Mouse (Mus musculus) lung, embryonic 15.5 days (tissue): ENCODE measurements around the gene Gm6871. TPM values are rescaled to one million over a fixed set of nuclear protein-coding genes. Genes with fewer than 3 reads are reported as not detected.
"Not testable (repeated sequence)": the region's sequence is repeated elsewhere in the genome, so short reads cannot be mapped to it uniquely, and the experiment has no call there.

Experiments
- ATAC-seq: fragments of 200-750 bp; cut with Nextera tagmentation; 2 replicates; pipeline ENCODE4 v1.8.0; 2017; ENCODE audit warnings: moderate number of reproducible peaks, borderline replicate concordance; ENCODE audit not compliant: low FRiP score, low TSS enrichment; ENCODE audit errors: extremely low read depth
- H3K27ac ChIP-seq: fragments of 300-500 bp; sonication (generic); 2 replicates; pipeline ENCODE4 v1.5.1; 2015; ENCODE audit warnings: moderate library complexity, mild to moderate bottlenecking, inconsistent platforms
- H3K27me3 ChIP-seq: fragments of 300-500 bp; sonication (generic); 2 replicates; pipeline ENCODE4 v1.6.1; 2015; ENCODE audit warnings: inconsistent platforms
- H3K36me3 ChIP-seq: fragments of 300-500 bp; sonication (generic); 2 replicates; pipeline ENCODE4 v1.6.1; 2015; ENCODE audit warnings: inconsistent platforms
- H3K4me1 ChIP-seq: fragments of 300-500 bp; sonication (generic); 2 replicates; pipeline ENCODE4 v1.6.1; 2015; ENCODE audit warnings: inconsistent platforms
- H3K4me2 ChIP-seq: fragments of 300-500 bp; sonication (generic); 2 replicates; pipeline ENCODE4 v1.6.1; 2015; ENCODE audit warnings: inconsistent platforms, mild to moderate bottlenecking, moderate library complexity
- H3K4me3 ChIP-seq: fragments of 300-500 bp; sonication (generic); 2 replicates; pipeline ENCODE4 v1.5.1; 2015; ENCODE audit warnings: mild to moderate bottlenecking, inconsistent platforms
- H3K9ac ChIP-seq: fragments of 300-500 bp; sonication (generic); 2 replicates; pipeline ENCODE4 v1.6.1; 2015; ENCODE audit warnings: inconsistent platforms
- H3K9me3 ChIP-seq: fragments of 300-500 bp; sonication (generic); 2 replicates; pipeline ENCODE4 v1.6.1; 2016; ENCODE audit warnings: inconsistent platforms
- WGBS: fragments of 180-500 bp; shearing (Covaris S2); methylation state at CpG from one replicate; pipeline ENCODE4 v1.1.7; 2015; 5-methylcytosine and 5-hydroxymethylcytosine counted together
- polyA plus RNA-seq: library from polyadenylated mRNA; unstranded; fragments of >200 nt; fragmentation: Nextera tagmentation; extraction: Ambion mirVana; gene quantifications from 2 replicates; pipeline ENCODE4 v1.2.1, GENCODE M21; 2015

Gene Gm6871
- not detected in 2 replicates for polyA plus RNA-seq

- not testable (repeated sequence) for H3K4me2 ChIP-seq, H3K9ac ChIP-seq, H3K27me3 ChIP-seq, H3K9me3 ChIP-seq, H3K27ac ChIP-seq, H3K4me3 ChIP-seq, ATAC-seq, H3K4me1 ChIP-seq, H3K36me3 ChIP-seq
- 80% methylated on average over 6 of the region's 6 CpGs for WGBS
Measured at GRCm38 (mm10) chr7:41573562-41573961, at the start of gene Gm6871. Gene Gm6871 (minus strand): TSS chr7:41573662.

- not testable (repeated sequence) for H3K4me3 ChIP-seq, H3K27me3 ChIP-seq, H3K4me1 ChIP-seq, H3K9me3 ChIP-seq, H3K4me2 ChIP-seq, H3K9ac ChIP-seq, H3K27ac ChIP-seq, ATAC-seq
- peaks cover 40% of the 10 kb centered on the region for H3K36me3 ChIP-seq
- 90% methylated on average over 1 of the region's 1 CpGs for WGBS
Measured at GRCm38 (mm10) chr7:41616241-41616640, 42.8 kb upstream of the Gm6871 start.

- no peak overlapping the region for H3K4me3 ChIP-seq
- H3K36me3 ChIP-seq: peaks cover 36% of the 10 kb centered on the region
- WGBS: 81% methylated on average over 3 of the region's 3 CpGs
- H3K27me3 ChIP-seq: no peaks in the 10 kb centered on the region
- H3K27ac ChIP-seq: no peak overlapping the region
- H3K4me1 ChIP-seq: no peaks in the 10 kb centered on the region
- no peak overlapping the region for H3K4me2 ChIP-seq
- no peaks in the 10 kb centered on the region for H3K9me3 ChIP-seq
- H3K9ac ChIP-seq: no peak overlapping the region
- no peak for ATAC-seq
Measured at GRCm38 (mm10) chr7:41611654-41612053, 38.2 kb upstream of the Gm6871 start.

- no peak overlapping the region for H3K27ac ChIP-seq
- no peak; the same call in 1 of the 2 replicates for ATAC-seq
- WGBS: 14% methylated on average over 3 of the region's 3 CpGs
Measured at GRCm38 (mm10) chr7:41599932-41600548, 26.6 kb upstream of the Gm6871 start.

GRCm38 (mm10) chr7:41599034-41599813, 25.8 kb upstream of the Gm6871 start, which contains the start of gene 2610021A01Rik:
Gene 2610021A01Rik (plus strand): TSS chr7:41599230.
- ATAC-seq: peak; percentile 97
- Histone ChIP-seq H3K9me3 (no peaks in the 10 kb centered on the region), H3K36me3 (no peaks in the 10 kb centered on the region), H3K9ac (peak within 1 kb of the TSS; percentile 54), H3K4me3 (peak within 1 kb of the TSS; percentile 72), H3K27ac (peak within 1 kb of the TSS; percentile 44), H3K4me1 (peaks cover 5% of the 10 kb centered on the region; the same call in 1 of the 2 replicates), H3K4me2 (peak within 1 kb of the TSS; percentile 71), H3K27me3 (no peaks in the 10 kb centered on the region)
- under 1% methylated on average over 41 of the region's 41 CpGs for WGBS

More at GRCm38 (mm10) chr7:41599932-41600548, 26.6 kb upstream of the Gm6871 start:
- Histone ChIP-seq H3K36me3 (no peaks in the 10 kb centered on the region), H3K4me1 (peaks cover 5% of the 10 kb centered on the region; the same call in 1 of the 2 replicates), H3K9ac (peak overlapping the region; percentile 54), H3K4me2 (peak overlapping the region; percentile 71), H3K9me3 (no peaks in the 10 kb centered on the region), H3K4me3 (peak overlapping the region; percentile 72), H3K27me3 (no peaks in the 10 kb centered on the region)

GRCm38 (mm10) chr7:41598615-41599014, 25.2 kb upstream of the Gm6871 start:
- H3K9ac ChIP-seq: peak overlapping the region; percentile 54; the same call in 1 of the 2 replicates
- ATAC-seq: no peak
- peak overlapping the region; percentile 72 for H3K4me3 ChIP-seq
- no peaks in the 10 kb centered on the region for H3K36me3 ChIP-seq
- no peaks in the 10 kb centered on the region for H3K9me3 ChIP-seq
- H3K4me1 ChIP-seq: peaks cover 5% of the 10 kb centered on the region; the same call in 1 of the 2 replicates
- WGBS: 49% methylated on average over 5 of the region's 5 CpGs
- peak overlapping the region; percentile 44 for H3K27ac ChIP-seq
- H3K27me3 ChIP-seq: no peaks in the 10 kb centered on the region
- H3K4me2 ChIP-seq: peak overlapping the region; percentile 71

- not testable (repeated sequence) for H3K9me3 ChIP-seq, H3K27ac ChIP-seq, H3K4me1 ChIP-seq, H3K4me2 ChIP-seq, H3K36me3 ChIP-seq, ATAC-seq, H3K27me3 ChIP-seq, H3K9ac ChIP-seq, H3K4me3 ChIP-seq
Measured at GRCm38 (mm10) chr7:41587831-41588230, 14.4 kb upstream of the Gm6871 start.

- Histone ChIP-seq H3K9ac (no peak overlapping the region), H3K9me3 (no peaks in the 10 kb centered on the region), H3K4me2 (no peak overlapping the region), H3K27me3 (no peaks in the 10 kb centered on the region), H3K36me3 (no peaks in the 10 kb centered on the region), H3K4me3 (no peak overlapping the region), H3K27ac (no peak overlapping the region), H3K4me1 (no peaks in the 10 kb centered on the region)
- no peak for ATAC-seq
Measured at GRCm38 (mm10) chr7:41582028-41582427, 8.6 kb upstream of the Gm6871 start.

GRCm38 (mm10) chr7:41577956-41578355, 4.5 kb upstream of the Gm6871 start:
- Histone ChIP-seq H3K9me3 (no peaks in the 10 kb centered on the region), H3K4me3 (no peak overlapping the region), H3K36me3 (no peaks in the 10 kb centered on the region), H3K4me2 (no peak overlapping the region), H3K4me1 (no peaks in the 10 kb centered on the region), H3K27ac (no peak overlapping the region), H3K9ac (no peak overlapping the region), H3K27me3 (no peaks in the 10 kb centered on the region)
- 93% methylated on average over 2 of the region's 2 CpGs for WGBS
- ATAC-seq: no peak

- Histone ChIP-seq H3K4me2 (no peak overlapping the region), H3K27ac (no peak overlapping the region), H3K4me3 (no peak overlapping the region), H3K27me3 (no peaks in the 10 kb centered on the region), H3K9ac (no peak overlapping the region), H3K4me1 (no peaks in the 10 kb centered on the region), H3K9me3 (no peaks in the 10 kb centered on the region), H3K36me3 (no peaks in the 10 kb centered on the region)
- 54% methylated on average over 8 of the region's 8 CpGs for WGBS
- ATAC-seq: no peak
Measured at GRCm38 (mm10) chr7:41560681-41561080, 12.8 kb downstream of the Gm6871 start.

GRCm38 (mm10) chr7:41512672-41513071, 60.8 kb downstream of the Gm6871 start:
- Histone ChIP-seq H3K4me1 (no peaks in the 10 kb centered on the region), H3K4me2 (no peak overlapping the region), H3K4me3 (no peak overlapping the region), H3K9ac (no peak overlapping the region), H3K36me3 (no peaks in the 10 kb centered on the region), H3K27me3 (no peaks in the 10 kb centered on the region), H3K9me3 (no peaks in the 10 kb centered on the region), H3K27ac (no peak overlapping the region)
- WGBS: 91% methylated on average over 3 of the region's 3 CpGs
- no peak for ATAC-seq

- no peaks in the 10 kb centered on the region for H3K4me1 ChIP-seq
- H3K4me3 ChIP-seq: no peak overlapping the region
- H3K36me3 ChIP-seq: no peaks in the 10 kb centered on the region
- ATAC-seq: no peak
- no peak overlapping the region for H3K27ac ChIP-seq
- H3K4me2 ChIP-seq: no peak overlapping the region
- H3K9me3 ChIP-seq: no peaks in the 10 kb centered on the region
- 14% methylated on average over 1 of the region's 1 CpGs for WGBS
- H3K9ac ChIP-seq: no peak overlapping the region
- no peaks in the 10 kb centered on the region for H3K27me3 ChIP-seq
Measured at GRCm38 (mm10) chr7:41512207-41512606, 61.3 kb downstream of the Gm6871 start.
